Mouse (Mus musculus) brain, adult 2 months (tissue): ENCODE measurements around the gene Crispld2.

ENCODE experiments used
- DNase-seq: peaks from one replicate; pipeline ENCODE4 v3.0.0; 2011; ENCODE audit warnings: low read depth, low spot score

The Crispld2 gene

GRCm38 (mm10) chr8:120000461-120000860 lies 8.2 kb downstream of the Crispld2 start:
- no peak for DNase-seq

GRCm38 (mm10) chr8:120001712-120002111 lies 9.5 kb downstream of the Crispld2 start:
- peak; percentile 33 for DNase-seq

GRCm38 (mm10) chr8:120002348-120002747 lies 10.1 kb downstream of the Crispld2 start:
- no peak for DNase-seq

GRCm38 (mm10) chr8:120004154-120004702 lies 12.0 kb downstream of the Crispld2 start:
- peak; percentile 30 for DNase-seq

- DNase-seq = no peak
Observed at GRCm38 (mm10) chr8:120004705-120005381, 12.6 kb downstream of the Crispld2 start.

- DNase-seq = no peak
Observed at GRCm38 (mm10) chr8:120006645-120007160, 14.5 kb downstream of the Crispld2 start.

- DNase-seq = no peak
Observed at GRCm38 (mm10) chr8:120007178-120007577, 14.9 kb downstream of the Crispld2 start.

GRCm38 (mm10) chr8:120009284-120009683 lies 17.0 kb downstream of the Crispld2 start:
- DNase-seq = no peak

GRCm38 (mm10) chr8:120012491-120012890 lies 20.3 kb downstream of the Crispld2 start:
- DNase-seq = no peak

- peak; percentile 31 for DNase-seq
Observed at GRCm38 (mm10) chr8:120012927-120013326, 20.7 kb downstream of the Crispld2 start.

- no peak for DNase-seq
Observed at GRCm38 (mm10) chr8:120014267-120015023, 22.2 kb downstream of the Crispld2 start.

GRCm38 (mm10) chr8:120015916-120016315 lies 23.7 kb downstream of the Crispld2 start:
- no peak for DNase-seq

- DNase-seq = no peak
Observed at GRCm38 (mm10) chr8:120016424-120016823, 24.2 kb downstream of the Crispld2 start.

GRCm38 (mm10) chr8:120017349-120017748 lies 25.1 kb downstream of the Crispld2 start:
- DNase-seq = no peak

- DNase-seq = no peak
Observed at GRCm38 (mm10) chr8:120017786-120018185, 25.5 kb downstream of the Crispld2 start.

GRCm38 (mm10) chr8:120018379-120018778 lies 26.1 kb downstream of the Crispld2 start:
- DNase-seq = no peak

GRCm38 (mm10) chr8:120019297-120019696 lies 27.1 kb downstream of the Crispld2 start:
- no peak for DNase-seq

- DNase-seq = no peak
Observed at GRCm38 (mm10) chr8:120020298-120020697, 28.1 kb downstream of the Crispld2 start.

GRCm38 (mm10) chr8:120026199-120026598 lies 34.0 kb downstream of the Crispld2 start:
- no peak for DNase-seq

GRCm38 (mm10) chr8:120026991-120027390 lies 34.8 kb downstream of the Crispld2 start:
- no peak for DNase-seq

GRCm38 (mm10) chr8:120030447-120030846 lies 38.2 kb downstream of the Crispld2 start:
- DNase-seq = peak; percentile 26

GRCm38 (mm10) chr8:120032549-120033208 lies 40.4 kb downstream of the Crispld2 start:
- no peak for DNase-seq
